Mouse (Mus musculus) bone marrow macrophage, adult 2 months (primary cell): ENCODE results near the gene Strap. TPM values are rescaled to one million over a fixed set of nuclear protein-coding genes. Genes with fewer than 3 reads are reported as not detected.
A peak's percentile ranks its signal among the peaks of the same experiment; 100 is the strongest.

Experiments
- H3K27ac ChIP-seq: 2 replicates; pipeline ENCODE4 v1.5.1; 2012; ENCODE audit warnings: low read depth, low read length; ENCODE audit not compliant: insufficient read depth
- H3K4me1 ChIP-seq: 2 replicates; pipeline ENCODE4 v1.6.1; 2012; ENCODE audit warnings: low read length; ENCODE audit not compliant: control insufficient read depth, insufficient read depth
- H3K4me3 ChIP-seq: 2 replicates; pipeline ENCODE4 v1.5.1; 2012; ENCODE audit warnings: mild to moderate bottlenecking, low read length, moderate library complexity; ENCODE audit not compliant: insufficient read depth
- CTCF ChIP-seq: IDR thresholded peaks from 2 replicates; pipeline ENCODE4 v1.5.1; 2012; ENCODE audit warnings: low read depth, mild to moderate bottlenecking, low read length, moderate library complexity
- POLR2A ChIP-seq: IDR thresholded peaks from 2 replicates; pipeline ENCODE4 v1.6.1; 2012; ENCODE audit warnings: mild to moderate bottlenecking, low read depth, low read length, borderline replicate concordance
- polyA plus RNA-seq: library from polyadenylated mRNA; stranded (reverse); fragments of >200 nt; gene quantifications from 2 replicates; pipeline ENCODE4 v1.2.4, GENCODE M21; 2012; ENCODE audit not compliant: missing spikeins, insufficient read depth, insufficient read length

The Strap gene
- polyA plus RNA-seq, 1 experiment: 51.9 TPM

DNA sequence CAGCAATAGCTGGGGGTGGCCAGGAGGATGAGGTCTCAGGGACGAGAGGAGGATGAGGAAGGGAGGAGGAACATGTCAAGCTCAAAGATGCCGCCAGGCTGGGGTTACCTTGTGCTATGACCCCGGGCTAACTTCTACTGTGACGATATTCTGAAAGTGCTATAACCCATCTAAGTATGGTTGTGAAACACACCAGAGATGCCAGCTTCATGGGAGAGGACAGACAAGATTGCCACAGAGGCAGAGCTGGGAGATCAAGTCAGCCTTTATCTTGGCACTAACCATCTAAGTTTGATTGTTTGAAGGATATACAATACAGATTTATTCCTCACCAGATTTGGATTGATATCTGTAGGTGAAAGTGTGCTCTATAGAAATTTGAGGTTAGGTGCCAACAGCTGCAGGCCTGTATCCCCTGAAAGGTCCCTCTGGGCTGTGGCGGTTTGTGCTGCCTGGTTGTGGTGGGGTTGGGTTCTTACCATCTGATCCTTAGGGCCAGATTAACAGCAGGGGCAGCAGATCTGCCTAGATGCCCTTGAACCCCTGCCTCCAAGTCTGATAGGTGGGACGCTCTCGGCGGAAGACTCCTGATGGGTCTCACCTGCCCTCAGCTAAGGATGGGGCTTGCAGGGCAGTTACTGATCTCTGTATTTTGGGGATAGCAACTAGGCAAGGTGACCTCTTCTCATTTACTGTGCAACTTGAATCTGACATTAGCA is 38.2 kb downstream of the Strap start:
- Histone ChIP-seq H3K27ac (no peak overlapping the region), H3K4me3 (no peak overlapping the region), H3K4me1 (no peaks in the 10 kb centered on the region)
- no peak for TF ChIP-seq CTCF
- no peak for TF ChIP-seq POLR2A

DNA sequence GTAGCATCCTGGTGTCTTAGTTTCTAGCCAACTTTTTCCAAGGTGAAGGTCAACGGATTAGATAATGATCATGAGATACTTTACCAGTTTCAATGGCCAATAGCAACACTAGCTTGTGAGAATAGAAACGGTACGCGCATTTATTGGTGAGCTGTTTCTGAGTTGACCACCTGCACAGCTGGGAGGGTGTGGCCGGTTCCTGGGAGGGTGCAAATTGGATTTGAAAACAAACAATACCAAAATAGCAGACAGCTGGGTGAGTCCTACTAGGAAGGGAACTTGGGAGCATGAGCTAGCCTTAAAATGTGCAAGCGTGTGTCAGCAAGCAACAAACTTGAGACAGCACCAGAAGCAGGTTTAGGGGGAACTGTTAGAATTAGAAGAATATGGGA is 38.8 kb downstream of the Strap start:
- TF ChIP-seq CTCF (no peak), POLR2A (no peak)
- Histone ChIP-seq H3K4me1 (no peaks in the 10 kb centered on the region), H3K27ac (no peak overlapping the region), H3K4me3 (no peak overlapping the region)

DNA sequence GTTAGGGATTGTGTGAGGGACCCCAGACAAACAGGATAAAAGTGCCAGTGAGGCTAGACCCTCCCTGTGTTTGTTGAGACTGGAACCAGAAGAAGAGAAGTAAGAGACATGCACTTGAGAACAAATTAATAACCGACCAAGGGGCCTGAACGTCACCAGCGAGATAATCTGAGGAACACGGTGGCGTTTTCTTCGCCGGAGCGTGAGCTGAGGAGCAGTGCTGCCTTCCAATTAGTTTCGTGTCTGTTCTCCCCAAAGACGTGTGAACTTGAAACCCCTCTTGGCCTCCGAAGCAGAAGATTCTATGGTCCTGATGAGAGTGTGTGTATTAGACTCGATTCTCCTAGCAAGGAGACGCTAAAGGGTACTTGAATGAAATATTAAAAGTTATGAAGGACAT is 39.3 kb downstream of the Strap start:
- H3K4me1 ChIP-seq: no peaks in the 10 kb centered on the region
- no peak overlapping the region for H3K27ac ChIP-seq
- H3K4me3 ChIP-seq: no peak overlapping the region
- TF ChIP-seq POLR2A (no peak), CTCF (no peak)

DNA sequence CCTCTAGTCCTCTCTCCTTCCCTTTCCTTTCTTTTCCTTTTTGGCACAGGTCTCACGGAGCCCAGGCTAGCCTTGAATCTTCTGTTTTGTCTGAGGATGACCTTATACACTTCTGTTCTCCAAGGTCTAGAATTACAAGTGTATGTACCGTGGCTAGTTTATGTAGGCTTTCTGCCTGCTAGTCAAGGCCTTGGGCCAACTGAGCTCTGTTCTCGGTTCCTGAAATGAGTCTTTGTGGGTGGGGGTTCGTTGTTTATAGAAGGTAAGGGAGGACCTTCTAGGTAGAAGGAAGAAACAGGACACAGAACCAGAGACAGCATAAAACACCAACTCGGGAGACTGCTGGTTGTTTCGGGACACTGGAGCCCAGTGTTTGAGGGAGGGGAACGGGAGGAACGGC is 40.3 kb downstream of the Strap start:
- Histone ChIP-seq H3K4me1 (no peaks in the 10 kb centered on the region), H3K27ac (no peak overlapping the region), H3K4me3 (no peak overlapping the region)
- no peak for TF ChIP-seq CTCF
- no peak for TF ChIP-seq POLR2A

DNA sequence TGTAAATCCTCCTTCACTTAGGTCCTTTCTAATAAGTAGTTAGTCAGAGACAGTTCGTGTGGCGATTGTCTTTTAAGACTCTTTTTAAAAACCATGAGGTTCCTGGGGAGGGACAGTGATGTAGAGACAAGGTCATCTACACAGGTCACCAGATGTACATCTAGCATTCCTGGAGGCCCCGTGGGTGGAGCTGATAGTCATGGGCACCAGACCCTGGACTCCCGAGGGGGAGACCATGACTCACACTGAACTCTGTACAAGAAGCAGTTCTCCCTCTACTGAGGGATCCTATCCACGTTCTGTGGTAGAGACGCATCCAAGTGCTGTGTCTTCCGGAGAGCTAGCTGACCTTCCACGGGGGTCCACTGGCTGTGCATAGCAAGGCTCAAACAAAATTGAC is 42.1 kb downstream of the Strap start:
- TF ChIP-seq CTCF (no peak), POLR2A (no peak)
- H3K4me1 ChIP-seq: no peaks in the 10 kb centered on the region
- no peak overlapping the region for H3K27ac ChIP-seq
- H3K4me3 ChIP-seq: no peak overlapping the region

DNA sequence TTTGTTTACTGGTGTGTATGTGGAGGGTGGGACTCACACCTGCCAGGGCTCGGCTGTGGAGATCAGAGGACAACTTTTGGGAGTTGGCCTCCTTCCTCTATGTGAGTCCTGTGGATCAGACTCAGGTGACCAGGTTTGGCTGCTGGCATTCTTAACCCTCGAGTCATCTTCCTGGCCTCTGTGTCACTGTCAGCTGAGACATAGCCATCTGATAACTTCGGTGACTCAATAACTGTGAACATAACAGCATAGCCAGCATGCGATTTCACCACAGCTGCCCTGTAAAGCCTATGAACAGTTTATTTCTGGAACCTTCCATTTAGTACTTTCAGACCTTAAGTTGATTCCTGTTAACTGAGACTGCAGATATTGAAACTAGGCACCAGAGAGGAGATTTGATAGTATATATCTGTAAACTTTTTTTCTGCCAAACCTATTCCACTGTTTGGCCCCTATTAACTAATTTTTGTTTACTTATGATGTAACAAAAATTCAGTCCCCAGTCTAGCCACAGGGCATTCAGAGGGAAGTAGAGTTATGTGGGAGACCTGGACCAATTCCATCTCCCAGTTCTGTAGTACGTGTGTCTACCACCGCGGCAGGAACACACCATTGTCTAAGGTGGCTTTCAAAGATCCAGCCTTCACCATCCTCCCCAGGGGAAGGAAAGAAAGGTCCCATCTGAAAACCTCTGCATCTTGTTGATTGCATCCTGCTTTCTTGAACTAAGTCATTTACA is 49.2 kb downstream of the Strap start:
- peak overlapping the region; percentile 36 for H3K27ac ChIP-seq
- H3K4me3 ChIP-seq: no peak overlapping the region
- peaks cover 11% of the 10 kb centered on the region for H3K4me1 ChIP-seq
- no peak for TF ChIP-seq CTCF
- no peak for TF ChIP-seq POLR2A

DNA sequence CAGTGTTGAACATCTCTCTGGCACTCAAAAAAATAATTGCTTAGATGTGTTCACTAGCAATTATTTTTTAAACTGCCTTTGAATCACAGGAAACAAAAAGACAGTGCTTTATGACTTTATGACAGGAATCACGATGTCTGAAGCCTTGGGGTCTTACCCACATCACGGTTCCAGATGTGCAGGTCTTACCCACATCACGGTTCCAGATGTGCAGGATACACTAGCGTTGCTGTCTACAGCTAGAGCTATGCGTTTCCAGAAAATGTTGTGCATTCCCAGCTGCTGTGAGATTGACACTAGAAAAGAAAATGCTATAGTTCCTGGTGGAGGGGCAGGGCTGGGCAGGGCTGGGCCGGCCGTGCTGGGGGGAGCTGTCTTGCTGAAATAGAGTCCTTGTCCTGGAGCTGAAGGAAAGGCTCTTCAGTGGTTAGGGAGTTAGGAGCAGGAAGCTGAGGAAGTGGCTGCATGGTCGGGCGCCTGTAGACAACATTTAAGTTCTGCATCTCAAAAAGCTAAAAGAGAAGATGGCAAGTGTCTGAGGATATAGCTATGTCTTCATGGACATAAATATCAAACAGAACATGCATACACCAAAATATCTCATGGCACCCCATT is 54.2 kb downstream of the Strap start:
- H3K4me1 ChIP-seq: peaks cover 8% of the 10 kb centered on the region
- TF ChIP-seq CTCF (no peak), POLR2A (no peak)
- no peak overlapping the region for H3K4me3 ChIP-seq
- no peak overlapping the region for H3K27ac ChIP-seq

DNA sequence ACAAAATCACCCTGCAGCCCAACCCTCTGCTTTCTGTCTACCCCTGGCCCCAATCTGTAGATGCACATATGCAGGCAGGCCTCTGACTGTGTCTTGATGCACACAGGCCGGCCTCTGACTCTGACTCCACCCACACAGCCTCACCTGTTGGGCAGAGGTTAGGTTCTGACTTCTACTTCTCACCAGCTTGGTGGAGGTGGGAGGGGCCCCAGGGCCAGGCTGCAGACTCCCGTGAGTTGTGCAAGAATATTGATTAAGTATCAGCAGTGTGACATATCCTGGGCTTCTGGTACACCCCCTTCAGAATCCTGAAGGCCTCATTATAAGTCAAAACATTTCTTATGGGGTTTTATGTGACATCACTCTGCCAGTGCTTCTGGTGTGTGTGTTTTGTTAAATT is 54.8 kb downstream of the Strap start:
- no peak overlapping the region for H3K4me3 ChIP-seq
- peaks cover 4% of the 10 kb centered on the region; the same call in 1 of the 2 replicates for H3K4me1 ChIP-seq
- TF ChIP-seq POLR2A (no peak), CTCF (no peak)
- no peak overlapping the region for H3K27ac ChIP-seq

DNA sequence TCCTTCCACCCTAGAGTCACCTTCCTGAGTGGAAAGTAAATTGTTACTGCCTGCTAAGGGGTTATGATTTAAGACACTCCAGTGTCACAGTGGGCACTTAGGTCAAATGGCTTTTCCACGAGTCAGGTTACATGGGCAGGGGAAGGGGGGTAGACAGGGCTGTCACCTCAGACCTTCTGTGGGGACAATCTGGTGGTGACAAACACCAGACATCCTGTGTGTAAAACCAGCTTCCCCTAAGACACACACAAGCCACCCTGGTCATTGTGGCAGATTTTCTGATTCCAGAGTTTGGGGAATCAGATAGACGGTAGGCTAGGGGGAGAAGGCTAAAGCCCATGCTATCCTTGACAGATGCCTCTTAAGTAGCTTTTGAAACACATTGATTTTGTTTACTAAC is 60.6 kb downstream of the Strap start:
- Histone ChIP-seq H3K27ac (no peak overlapping the region), H3K4me1 (no peaks in the 10 kb centered on the region), H3K4me3 (no peak overlapping the region)
- no peak for TF ChIP-seq CTCF
- no peak for TF ChIP-seq POLR2A

DNA sequence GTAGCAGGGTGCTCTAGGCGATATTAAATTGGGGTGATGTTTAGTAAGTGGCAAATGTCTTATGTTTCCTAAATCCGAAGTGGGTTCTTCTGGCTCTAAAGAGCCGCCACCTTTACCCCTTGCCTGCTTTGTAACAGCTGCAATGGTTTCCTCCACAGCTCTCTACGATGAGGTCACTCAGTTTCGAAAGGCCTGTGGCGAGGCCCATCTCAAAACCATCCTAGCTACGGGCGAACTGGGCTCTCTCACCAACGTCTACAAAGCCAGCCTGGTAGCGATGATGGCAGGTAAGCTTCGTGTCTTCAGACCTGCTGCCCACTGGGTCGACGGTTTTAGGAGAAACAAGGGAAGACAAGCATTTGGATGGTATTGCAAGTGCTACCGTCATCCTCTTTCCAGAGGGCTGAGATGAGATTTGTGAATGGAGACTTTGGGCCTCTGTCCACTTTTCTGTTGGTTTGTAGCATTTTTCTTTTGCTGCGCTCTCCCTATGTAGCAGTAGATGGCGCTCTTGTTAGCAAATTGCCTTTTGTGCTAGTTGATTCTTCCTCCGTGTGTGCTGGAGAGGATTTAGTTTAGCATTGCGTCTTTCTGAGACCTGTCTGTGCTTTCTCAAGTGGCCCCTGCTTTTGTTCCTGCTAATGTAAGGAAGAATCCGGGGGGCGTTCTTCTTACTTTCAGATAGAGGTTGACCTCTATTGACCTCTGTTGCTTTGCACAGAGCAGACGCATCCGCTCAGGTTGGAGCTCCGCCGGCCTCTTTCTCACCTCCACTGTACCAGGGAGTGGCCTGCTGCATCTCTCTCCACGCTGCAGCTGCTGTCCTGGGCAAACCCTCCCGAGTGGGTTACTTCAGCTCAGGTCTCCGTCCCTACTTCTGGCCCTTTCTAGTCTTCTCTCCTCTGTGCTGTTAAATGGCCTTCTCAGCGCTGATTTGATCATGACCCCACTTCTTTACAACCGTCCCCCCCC is 62.0 kb downstream of the Strap start:
- no peak overlapping the region for H3K4me3 ChIP-seq
- TF ChIP-seq POLR2A (no peak), CTCF (no peak)
- no peaks in the 10 kb centered on the region for H3K4me1 ChIP-seq
- H3K27ac ChIP-seq: no peak overlapping the region
